Mouse (Mus musculus): ENCODE measurements around the gene Plekhd1.
A peak's percentile ranks its signal among the peaks of the same experiment; 100 is the strongest.

Gene Plekhd1

GRCm38 (mm10) chr12:80692269-80692972 lies at the start of gene Plekhd1:
Gene Plekhd1 (plus strand): TSS chr12:80692591.
- peak; percentile 75 for DNase-seq (ENCODE audit: low spot score)

- peak; percentile 45 for DNase-seq (ENCODE audit: low spot score)
Measured at GRCm38 (mm10) chr12:80642725-80643692, 49.4 kb upstream of the Plekhd1 start.

DNA sequence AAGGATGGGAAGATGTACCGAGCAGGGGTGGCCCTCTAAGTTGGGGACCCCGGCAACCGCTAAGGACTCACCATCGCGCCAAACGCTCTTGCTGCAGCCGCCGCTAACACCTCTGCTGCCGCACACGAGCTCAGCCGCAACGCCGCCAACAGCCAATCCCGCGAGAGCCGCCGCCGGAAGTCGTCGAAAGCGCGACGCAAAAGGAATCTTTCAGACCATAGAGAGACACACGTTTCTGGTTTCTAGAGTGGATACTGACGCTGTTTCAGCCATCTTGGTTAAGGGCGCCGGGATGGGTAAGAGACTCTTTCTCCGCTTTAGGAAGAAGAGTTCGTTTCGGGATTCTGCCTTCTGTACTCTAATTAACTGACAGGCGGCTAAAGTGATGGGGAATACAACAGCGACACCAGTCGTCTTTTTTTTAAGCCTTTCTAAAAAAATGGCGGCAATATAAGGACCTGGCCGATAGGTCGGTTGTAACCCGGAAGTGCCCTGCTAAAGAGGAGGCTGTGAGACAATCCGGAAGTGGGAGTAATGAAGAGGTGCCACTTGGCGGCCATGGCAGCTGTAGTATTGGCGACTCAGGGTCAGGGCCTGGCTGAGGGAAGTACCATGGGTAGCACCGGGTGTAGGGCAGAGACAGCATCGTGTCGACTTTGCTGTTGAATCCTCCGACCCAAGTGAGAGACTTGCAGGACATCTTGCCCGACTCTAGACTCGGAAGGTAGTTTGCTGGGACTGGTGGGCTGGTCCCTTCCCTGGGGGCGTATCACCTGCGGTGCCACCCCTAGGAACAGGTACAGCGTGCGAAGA lies 48.5 kb upstream of the Plekhd1 start, which contains the start of the genes Slc39a9 and Erh:
TSS of gene Slc39a9 (plus strand) at position 191 of the 813 bp plus-strand sequence.
TSS of gene Erh (minus strand) at position 649 of the 813 bp plus-strand sequence.
- peak; percentile 90 for DNase-seq (ENCODE audit: low spot score)

DNA sequence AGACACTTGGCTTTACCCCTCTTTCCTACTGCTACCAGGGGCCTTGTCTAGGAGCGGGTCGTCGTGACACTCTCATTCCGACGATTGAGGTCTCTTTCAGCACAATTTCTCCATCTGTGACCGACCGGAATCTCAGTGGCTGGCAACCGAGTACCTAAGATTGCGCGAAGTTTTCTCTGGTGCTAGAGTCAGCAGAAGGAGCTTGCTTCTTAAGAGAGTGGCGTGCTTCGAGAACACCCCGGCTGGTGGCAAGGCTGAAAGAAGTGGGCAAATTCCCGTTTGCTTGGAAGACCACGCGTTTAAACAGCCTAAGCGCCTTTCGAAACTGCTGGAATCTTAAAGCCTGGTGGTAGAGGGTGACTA lies 47.9 kb upstream of the Plekhd1 start:
- DNase-seq (ENCODE audit: low spot score): no peak

GRCm38 (mm10) chr12:80646377-80646776 lies 46.0 kb upstream of the Plekhd1 start:
- DNase-seq (ENCODE audit: low spot score): no peak

- peak; percentile 24 for DNase-seq (ENCODE audit: low spot score)
Measured at GRCm38 (mm10) chr12:80653951-80654658, 38.3 kb upstream of the Plekhd1 start.

DNA sequence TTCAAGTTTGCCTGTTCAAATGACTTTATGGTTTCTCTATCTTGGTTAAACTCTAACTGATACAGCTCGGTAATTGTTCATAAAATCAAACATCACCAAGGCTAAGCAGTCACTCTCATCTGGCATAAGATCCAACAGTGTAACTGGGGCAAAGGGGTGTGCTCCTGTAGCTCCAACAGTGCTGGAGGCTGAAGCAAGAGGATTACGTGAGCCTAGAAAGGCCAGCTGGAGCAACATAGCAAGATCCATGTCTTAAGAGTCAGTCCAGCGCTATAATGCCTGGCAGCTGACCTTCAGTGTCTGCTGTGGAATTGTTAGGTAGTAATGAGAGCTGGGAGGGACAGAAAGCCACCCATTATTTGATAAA lies 37.7 kb upstream of the Plekhd1 start:
- DNase-seq (ENCODE audit: low spot score): no peak

GRCm38 (mm10) chr12:80658661-80659060 lies 33.7 kb upstream of the Plekhd1 start:
- no peak for DNase-seq (ENCODE audit: low spot score)

- no peak for DNase-seq (ENCODE audit: low spot score)
Measured at GRCm38 (mm10) chr12:80662322-80662721, 30.1 kb upstream of the Plekhd1 start.

GRCm38 (mm10) chr12:80663935-80664334 lies 28.5 kb upstream of the Plekhd1 start:
- no peak for DNase-seq (ENCODE audit: low spot score)

DNA sequence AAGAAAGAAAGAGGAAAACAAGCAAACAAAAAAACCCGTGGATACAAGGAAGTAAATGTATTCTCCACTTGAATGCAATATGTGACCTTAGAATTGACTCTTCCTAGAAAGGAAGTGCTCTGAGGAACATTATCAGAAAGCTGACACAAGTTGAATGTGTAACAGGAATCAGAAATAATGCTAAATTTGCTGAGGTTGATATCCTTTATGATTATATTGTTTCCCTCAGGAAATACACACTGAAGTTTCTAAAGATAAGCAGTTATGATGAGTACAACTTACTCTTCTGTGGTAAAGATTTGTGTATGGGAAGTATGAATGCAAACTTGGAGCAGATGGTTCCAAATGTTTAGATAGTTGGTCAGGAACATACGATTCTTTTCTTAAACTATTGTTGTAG lies 24.0 kb upstream of the Plekhd1 start:
- DNase-seq (ENCODE audit: low spot score): no peak

GRCm38 (mm10) chr12:80673170-80673569 lies 19.2 kb upstream of the Plekhd1 start:
- no peak for DNase-seq (ENCODE audit: low spot score)

DNA sequence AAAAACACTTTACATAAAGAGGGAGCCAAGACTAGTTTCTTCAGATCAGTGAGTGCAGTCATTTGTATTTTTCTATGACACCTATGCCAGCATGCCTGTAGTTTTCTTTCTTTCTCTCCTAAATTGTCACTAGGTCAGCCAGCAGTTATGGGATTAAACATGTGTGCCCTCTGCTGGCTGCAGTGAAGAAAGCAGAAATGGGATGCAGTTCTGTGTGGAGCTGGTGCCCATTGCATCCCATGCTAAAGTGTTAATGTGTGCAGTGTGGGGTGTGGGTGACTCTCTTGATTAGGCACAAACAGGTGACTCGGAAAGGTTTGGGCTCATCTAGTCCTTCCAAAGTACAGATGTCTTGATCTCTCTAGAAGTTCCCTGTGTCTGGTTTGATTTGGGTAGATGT lies 11.1 kb upstream of the Plekhd1 start:
- no peak for DNase-seq (ENCODE audit: low spot score)

DNA sequence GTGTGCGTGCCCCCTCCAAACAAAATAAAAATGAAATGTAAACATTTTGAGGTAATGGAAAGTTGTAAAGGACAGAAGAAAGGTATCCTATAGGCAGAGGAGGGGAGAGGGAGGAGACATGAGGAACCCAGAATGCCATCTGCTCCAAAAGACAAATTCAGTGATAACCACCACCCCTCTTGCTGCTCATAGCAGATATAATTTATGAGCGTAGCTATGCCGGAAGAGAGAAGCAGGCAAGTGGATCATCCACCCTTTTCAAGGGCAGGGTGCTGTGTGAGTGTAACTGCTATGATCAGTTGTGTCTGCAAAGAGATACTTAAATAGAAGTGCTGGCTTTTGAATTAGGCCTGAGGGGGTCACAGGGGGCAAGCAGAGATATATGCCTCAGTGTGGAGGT lies 8.8 kb upstream of the Plekhd1 start:
- no peak for DNase-seq (ENCODE audit: low spot score)

DNA sequence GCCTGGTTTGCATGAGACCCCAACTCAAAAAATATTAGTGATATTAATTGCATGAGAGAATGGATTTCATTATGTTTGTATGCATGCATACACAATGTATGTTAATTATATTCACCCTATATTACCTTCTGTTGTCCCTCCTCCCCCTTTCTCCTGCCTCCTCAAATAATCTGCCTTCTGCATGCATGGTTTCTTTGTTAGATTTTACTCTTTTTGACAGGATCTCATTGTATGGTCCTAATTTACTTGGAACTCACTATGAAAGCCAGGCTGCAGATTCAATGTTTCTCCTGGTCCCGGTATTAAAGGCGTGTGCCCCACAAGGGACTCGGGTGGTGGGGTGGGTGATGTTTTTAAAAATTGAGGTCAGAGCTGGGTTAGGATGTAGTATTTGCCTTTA lies 8.1 kb upstream of the Plekhd1 start:
- no peak for DNase-seq (ENCODE audit: low spot score)

GRCm38 (mm10) chr12:80687788-80688211 lies 4.6 kb upstream of the Plekhd1 start:
- peak; percentile 66 for DNase-seq (ENCODE audit: low spot score)

DNA sequence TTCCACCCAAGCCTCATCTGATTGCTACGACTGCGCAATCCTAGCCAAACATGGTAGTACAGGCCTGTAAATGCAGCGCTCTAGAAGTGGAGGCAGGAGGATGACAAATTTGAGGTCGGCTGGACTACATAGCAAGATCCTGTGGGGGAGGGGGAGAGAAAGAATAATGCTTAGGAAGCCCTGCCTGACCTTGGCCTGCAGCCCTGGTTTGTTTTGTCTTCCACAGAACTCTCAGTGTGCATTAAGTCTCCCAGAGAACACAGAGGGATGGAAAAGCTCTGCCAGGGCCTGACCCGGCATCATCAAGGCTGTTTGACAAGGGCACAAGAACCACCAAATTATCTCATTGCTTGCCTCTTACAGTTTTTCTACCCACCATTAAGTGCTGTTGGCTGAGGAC lies 2.7 kb upstream of the Plekhd1 start:
- peak; percentile 57 for DNase-seq (ENCODE audit: low spot score)

- no peak for DNase-seq (ENCODE audit: low spot score)
Measured at GRCm38 (mm10) chr12:80691671-80692091, 710 bp upstream of the Plekhd1 start.

GRCm38 (mm10) chr12:80693700-80694099 lies 1.3 kb downstream of the Plekhd1 start:
- DNase-seq (ENCODE audit: low spot score): no peak

DNA sequence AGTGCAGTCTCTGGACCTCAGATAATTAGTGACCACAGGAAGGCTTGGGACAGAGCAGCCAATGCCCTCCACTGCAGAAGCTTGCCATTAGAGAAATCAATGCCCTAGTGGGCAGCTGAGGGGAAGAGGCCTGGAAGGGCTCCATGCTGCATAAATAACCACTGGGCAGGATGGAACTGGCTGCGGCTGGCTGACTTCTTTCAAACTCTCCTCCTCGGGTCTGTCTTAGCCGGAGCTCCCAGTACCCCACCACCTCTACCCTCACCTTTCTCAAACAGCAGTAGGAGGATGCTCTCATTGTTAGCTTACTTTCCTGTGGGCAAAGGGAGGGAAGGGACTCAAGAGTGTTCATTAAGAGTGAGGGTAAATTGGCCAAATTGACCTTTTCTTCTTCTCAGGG lies 2.6 kb downstream of the Plekhd1 start:
- no peak for DNase-seq (ENCODE audit: low spot score)

DNA sequence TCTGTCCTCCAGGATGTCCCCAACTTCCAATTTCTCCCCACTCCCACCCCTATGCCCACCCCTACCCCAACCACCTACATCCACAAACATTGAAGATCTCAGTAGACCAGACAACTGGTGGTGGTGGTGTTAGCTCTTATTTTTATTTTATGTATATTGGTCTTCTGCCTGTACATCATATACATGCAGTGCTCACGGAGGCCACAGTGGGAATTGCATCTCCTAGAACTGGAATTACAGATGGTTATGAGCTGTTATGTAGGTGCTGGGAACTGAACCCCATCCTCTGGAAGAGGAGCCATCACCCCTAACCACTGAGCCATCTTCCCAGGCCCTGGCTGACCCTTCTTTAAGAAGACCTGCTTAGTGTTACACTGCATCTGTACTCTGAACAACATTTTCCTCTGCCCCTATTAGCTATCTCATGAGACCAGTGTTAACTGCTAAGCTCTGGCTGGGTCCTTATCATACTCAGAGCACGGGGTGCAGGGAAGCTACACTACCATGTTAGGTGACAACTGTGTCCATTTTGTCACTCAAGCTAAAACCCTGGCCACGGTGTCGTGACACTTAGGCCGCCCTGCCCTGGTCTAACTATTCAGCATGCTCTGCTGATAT lies 6.2 kb downstream of the Plekhd1 start:
- DNase-seq (ENCODE audit: low spot score): no peak

Measured in ovary, postnatal 36 days (tissue).